Mouse (Mus musculus): ENCODE results near the gene Tmem178b.

Tmem178b gene

DNA sequence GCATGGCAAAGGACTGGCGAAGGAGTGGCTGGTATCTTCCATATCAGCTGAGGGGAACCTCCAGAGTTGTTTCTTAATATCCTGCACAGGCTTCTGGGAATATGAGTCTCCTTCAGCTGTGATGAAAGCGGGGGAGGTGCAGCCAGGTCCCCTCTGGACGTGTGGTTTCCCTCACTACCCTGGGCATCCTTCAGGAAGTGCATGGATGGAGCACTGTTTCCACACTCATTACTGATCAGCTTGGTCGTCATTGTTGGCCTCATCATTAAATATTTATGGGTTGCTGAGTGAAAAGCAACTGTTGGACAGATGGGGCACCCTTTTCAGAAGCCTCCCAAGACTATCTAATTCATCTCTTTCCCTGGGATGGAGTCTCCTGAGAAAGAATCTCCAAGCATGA, 146.3 kb downstream of the Tmem178b start:
- no peak for DNase-seq (ENCODE audit: low spot score)

DNA sequence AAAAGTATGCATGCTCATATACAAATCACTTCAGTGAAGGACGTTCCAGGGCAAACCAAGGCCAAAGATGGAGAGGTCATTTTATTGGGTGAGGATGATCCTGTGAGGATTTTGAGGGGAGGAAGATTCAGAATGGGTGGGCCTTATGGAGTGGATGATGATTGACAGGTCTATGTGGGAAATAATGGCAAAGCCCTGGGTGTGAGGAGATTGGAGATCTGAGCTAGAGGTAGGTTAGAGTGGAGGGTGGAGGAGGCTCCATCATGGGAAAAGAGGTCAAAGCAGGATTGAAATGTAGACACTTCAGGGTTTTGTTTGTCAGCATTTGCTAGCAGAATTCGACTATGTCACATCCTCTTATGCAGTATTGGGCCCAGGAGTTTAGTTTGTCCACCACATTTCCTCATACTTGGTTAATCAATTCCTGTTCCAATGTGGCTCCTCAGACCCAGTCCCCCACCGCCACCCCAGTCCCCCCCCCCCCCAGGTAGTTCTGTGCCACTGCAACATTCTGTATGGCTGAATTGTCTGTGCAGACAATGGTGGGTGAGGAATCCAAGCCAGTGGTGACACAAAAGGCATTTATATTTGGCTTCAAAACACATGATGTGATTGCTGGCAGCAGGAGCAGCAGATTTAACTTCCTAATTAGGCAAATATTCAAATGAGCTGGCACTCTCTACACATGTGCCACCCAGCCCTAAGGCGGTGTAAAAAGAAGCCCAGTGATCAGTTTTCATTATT, 150.7 kb downstream of the Tmem178b start:
- DNase-seq (ENCODE audit: low spot score), result no peak

DNA sequence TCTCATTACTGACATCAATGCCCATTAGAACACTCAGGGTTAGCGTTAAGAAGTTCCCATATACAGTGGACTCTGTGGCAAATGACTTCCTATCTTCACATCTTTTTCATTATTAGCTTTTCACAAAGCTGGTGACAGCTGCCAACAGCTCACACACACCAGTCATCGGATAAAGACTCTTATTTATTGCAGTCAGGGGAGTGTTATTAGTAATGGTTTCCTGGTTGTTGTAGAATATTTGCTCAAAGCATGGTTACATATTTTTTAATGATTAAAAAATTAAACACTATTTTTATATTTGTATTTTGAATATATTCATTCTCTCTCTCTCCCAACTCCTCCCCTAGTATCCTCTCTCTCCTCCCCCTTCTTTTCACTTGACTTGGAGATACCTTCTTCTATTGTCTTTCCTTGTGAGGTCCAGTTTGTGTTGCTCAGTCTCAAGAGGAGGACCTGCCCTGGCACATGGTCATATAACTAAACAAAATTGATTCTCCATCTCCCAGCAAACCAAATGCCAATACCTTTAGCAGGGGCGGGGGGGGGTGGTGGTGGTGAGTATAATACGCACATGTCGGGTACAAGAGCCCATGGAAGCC, 151.4 kb downstream of the Tmem178b start:
- no peak for DNase-seq (ENCODE audit: low spot score)

DNA sequence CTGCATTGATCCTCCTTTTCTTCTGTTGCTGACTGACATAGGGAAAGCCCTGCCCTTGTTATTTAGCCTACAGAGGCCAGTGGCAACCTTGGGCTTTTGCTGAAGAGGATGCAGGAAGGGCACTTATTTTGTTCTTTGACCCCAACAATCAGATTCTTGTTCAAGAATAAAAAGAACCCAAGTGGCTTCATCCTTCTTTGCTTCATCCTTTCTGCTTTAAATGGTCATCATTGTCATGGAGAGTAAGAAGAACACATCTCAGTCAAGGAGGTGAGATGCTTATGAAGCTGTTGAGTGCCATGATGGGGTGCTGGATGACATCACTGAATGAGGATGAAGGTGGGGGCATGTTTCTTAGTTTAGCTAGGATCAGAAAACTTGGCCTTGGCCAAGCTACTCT, 159.8 kb downstream of the Tmem178b start:
- DNase-seq (ENCODE audit: low spot score), result no peak

DNA sequence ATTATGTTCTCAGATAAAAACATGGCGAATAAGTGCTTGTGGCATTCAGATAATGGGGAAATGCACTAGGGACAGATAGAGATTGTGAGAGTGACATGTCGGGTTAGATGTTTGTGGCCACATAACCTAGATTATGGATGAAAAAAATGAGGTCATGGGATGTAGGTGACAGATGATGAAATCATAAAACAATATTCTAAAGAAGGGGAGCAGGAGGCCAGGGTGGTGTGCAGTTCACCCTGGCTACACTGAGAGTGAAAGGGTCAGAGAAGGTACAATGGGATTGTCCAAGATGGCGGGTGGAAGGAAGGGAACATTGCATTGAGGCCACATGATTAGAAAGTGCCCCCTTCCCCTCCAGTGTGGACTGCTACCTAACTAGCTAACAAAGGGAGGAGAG, 160.9 kb downstream of the Tmem178b start:
- no peak for DNase-seq (ENCODE audit: low spot score)

DNA sequence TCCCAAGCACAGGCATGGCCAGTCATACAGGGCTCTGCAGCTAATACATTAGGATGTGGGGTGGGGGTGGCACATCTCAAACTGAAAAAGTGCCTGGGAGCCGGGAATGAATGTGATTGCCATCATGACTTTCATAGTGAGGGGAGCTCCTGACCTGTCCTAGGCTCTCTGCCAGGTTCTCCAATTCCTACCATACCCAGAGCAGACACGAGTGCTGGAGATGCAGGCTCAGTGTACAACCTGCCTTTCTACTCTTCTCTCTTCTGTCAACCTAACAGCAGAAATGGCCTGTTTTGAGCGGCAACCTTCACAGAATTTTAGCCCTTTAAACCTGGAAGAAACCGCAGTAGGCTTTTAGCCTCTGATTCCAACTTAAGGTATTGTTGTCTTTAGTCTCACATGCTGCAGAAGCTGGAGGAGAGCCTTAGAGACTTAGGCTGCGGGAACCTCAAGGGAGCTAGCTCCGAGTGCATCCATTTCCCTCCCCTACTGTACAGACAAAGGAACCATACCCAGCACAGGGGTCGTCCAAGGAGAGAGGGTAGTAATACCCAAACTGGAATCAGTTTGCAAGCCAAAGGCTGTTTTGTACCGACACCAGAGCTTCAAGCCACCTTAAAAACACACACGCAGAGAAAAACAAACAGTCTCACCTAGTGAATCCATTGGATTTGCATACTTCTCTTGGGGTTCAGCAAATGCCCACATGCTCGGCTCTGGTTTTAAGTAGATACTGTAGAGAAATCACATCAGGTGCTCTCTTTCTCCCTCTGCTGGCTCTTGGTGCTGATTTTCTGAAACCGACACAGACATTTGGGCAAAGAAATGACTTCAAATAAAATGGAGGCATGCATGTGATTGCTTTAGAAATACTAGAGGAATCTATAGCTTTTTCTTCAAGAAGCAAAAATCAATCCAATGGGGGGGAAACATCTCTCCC, 176.2 kb downstream of the Tmem178b start:
- no peak for DNase-seq (ENCODE audit: low spot score)

DNA sequence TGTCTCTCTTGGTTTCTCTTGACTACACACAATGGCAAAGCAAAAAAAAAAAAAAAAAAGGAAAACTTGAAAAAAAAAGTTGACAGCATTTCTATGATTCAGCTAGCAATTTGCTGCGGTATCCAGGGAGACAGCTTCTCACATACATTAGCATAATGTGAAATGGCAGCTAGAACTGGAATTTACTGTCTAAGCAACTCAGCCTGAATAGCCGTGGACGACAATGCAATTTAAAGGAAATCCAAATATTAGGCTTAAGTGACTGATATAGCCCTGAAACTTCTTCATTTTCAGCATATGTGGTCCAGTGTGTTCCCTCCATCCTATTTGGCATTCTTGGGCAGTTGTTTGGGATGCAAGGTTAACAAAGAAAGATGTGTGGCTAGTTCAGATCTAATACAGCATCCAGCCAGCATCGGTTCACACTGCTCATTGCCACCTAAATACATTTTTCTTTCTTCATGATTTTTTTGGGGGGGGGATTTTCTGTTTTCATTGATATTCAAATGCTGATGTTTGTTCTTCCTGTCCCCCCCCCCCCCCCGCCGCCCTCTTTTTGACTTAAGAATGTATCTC, 176.9 kb downstream of the Tmem178b start:
- no peak for DNase-seq (ENCODE audit: low spot score)

DNA sequence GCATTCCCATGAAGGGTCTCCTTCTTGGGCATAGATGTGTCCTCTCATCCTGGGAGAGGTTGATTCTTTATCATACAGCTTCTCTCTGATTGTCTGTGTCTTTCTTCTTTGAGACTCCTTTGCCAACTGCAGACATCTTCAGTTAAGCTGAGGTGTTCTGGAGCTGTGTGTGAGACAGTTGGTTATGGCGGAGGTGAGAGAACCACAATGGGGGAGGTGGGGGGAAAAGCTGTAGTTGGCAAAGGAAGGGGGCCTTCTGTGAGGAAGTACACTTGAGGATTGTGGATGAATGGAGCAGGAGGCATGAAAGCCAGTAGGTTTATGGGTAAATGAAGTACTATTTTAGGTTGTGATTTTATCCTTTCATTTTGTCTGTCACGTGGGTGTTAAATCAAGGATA, 178.6 kb downstream of the Tmem178b start:
- DNase-seq (ENCODE audit: low spot score), result no peak

DNA sequence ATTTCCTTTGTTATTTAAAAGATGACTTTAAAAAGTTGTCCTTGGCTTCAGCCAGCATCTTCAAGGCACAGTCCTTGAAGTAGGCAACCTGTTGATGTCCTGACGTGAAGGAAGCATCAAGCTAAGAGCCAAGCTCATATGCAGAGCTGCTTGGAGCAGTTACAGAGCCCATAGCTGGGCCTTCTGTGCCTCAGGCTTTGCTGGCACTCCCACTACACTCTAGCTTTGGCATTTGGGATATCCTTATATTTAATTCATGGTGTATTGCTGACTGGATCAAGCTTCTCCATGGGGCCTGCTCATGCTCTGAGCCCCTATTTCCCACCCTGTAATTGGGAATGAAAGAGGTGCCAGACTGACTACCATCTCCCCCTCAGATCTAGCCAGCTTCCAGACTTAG, 179.5 kb downstream of the Tmem178b start:
- no peak for DNase-seq (ENCODE audit: low spot score)

DNA sequence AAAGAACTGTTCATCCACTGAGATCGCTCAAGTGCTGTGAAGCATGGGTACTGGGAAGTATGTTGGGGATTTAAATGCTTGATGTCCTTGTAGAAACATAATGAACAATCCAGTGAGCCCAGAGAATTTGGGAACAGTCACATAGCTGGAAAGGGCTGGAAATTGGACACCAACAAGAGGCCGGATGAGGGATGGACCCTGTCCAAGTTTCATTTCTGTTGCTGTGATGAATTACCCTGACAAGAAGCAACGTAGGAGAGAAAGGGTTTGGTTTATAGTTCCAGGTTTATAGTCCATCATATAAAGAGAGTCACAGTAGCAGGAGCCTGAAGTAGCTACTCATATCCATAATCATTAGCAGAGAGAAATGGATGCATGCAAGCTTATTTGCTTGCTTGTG, 186.4 kb downstream of the Tmem178b start:
- DNase-seq (ENCODE audit: low spot score), result no peak

DNA sequence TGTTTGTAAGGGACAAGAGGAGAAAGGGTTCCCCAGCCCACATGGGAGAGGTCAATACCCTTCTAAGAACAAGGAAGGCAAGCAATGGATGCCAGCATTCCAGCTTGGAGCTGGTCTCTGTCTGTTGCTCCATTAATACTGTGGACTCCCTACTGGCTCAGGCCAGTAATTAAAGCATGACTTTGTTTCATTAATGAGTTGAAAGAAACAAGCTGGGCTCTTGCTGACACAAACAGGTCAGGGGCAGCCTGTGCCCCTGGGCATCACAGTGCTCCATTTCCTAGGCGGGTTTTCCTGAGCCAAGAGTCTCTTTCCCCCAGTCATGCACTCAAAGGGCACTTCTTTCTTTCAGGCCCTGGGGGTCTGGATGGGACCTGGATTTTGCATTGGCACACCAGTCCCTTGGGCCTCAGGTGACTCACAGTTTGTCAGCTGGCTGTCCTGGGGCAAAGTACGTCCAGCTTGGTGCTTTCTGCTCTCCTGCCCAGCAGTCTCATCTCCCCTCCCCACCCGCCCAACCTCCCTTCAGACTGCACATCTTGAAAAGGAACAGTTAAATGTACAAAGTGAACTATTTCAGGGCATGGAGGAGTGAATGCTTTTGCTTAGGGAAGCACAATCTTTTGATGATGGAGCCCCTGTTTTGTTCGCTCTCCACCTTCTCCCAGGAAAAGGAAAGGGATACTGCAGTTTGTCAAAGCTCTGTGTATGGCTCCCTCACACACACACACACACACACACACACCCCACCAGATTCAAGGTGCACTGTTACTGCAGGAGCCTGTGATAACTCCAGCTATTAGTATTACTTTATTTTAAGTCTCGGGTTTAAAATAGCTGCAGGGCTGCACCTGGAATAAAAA, 188.5 kb downstream of the Tmem178b start:
- DNase-seq (ENCODE audit: low spot score), result no peak

DNA sequence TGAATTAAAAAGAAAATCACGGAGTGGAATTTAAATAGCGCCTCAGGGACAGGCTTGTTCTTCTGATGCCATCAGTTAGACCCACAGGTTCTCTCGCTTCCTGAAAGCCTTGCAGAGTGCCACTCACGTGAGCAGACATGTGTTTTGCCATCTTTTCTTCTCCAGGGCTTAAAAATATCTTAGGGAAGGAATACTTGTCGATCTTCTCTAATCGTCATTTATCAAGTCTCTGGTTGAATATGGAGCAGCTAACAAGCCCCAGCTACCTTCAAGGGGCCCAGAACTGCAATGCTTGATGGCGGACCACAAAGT, 189.1 kb downstream of the Tmem178b start:
- no peak for DNase-seq (ENCODE audit: low spot score)

DNA sequence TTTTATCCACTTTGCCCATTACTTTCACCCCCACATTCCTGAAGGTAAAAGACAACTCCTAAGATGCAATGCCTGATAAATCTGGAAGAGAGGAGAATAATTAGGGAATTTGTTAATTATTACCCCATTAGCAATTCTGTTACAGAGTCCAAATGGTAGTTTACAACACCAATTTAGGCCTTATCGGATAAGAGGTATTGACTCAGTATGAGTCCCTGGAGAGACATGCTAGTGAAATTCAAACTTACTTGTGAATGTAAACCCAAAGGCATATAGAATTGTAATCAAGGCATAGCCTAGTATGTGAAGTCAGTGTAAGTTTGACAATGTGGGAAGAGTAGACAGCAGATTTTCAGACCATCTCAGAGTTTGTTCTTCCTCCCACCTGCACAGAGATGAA, 190.4 kb downstream of the Tmem178b start:
- no peak for DNase-seq (ENCODE audit: low spot score)

DNA sequence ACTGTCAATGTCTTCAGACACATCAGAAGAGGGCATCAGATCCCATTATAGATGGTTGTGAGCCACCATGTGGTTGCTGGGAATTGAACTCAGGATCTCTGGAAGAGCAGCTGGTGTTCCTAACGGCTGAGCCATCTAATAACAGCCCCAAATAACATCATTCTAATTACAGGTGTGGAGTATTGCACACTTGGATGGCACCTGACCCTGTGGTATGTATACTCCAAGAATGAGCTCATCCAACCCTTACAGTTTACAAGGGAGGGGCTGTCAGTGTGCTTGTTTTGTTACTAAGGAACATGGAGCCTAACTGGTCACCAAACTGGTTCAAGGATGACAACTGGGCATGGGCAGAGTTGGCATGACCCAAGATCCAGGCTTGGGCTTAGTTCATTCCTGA, 190.8 kb downstream of the Tmem178b start:
- DNase-seq (ENCODE audit: low spot score), result no peak

DNA sequence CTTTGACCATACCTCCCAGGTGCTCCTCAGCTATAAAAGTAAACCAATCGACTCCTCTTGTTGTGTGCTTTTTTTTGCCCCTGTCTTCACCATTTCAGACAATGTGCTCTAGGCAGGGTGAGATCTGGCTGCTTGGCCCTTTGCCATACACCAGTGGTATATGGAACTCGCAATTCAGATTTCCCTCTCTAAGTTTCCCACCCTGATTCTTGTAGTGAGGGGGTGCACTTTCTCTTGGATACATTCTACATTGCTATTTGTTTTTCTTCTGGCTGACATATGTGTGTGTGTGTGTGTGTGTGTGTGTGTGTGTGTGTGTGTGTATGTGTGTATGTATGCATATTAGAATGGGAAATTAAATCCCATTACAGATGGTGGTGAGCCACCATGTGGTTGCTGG, 191.3 kb downstream of the Tmem178b start:
- DNase-seq (ENCODE audit: low spot score), result no peak

DNA sequence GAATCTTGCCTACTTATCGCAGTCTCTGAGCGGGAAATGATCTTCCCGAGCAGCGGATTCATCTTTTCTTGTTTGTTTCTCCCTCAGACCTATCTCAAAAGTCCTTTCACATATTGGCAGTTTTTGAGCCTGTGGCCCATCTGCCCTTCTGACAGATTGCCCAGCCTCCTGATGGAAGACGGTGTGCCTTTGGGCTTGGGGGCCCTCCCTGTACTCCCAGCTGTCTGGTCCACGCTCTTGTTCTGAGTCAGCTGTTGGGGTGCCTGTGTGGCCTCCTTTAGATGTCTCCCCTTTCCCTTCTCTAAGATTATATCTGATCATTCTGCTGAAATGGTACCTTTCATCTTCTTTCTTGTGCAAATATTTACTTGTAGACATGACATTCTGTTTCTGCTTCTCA, 195.4 kb downstream of the Tmem178b start:
- DNase-seq (ENCODE audit: low spot score), result no peak

DNA sequence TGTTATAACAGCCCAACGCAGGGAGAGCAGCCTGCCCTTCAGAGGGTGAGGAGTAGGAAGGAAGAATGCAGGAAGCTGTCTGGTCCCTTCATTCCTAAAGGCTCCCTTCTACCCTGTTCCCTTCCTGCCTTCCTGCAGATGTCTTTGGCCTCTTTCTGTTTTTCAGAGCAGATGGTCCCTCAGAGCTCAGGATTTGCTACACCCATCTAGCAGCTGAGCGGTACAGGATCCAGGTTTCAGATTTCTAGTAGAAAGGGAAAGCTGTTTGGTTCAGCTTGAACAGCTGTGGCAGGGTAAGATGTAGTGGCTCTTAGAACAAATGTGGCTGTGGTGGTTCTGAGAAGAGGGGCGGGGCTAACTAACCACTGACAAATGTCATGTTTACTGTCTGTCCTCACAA, 197.9 kb downstream of the Tmem178b start:
- DNase-seq (ENCODE audit: low spot score), result no peak

DNA sequence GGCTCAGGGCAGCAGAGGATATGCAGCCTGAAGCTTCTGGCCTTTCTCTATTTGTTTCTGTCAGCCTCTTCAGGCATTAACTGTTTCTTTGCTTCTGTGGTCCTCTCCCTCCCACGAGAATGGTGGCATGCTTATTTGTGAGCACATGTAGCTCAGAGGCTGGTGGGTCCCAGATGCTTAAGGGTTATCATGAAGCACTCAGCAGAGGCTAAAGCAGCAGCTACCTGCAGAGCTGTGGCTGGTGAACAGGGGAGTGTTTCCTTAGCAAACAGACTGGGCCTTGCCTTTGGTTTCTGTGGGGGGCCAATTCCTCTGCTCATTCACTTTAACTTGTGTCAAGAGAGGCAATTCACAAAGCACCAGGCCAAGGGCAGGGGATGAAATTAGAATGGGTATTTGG, 203.0 kb downstream of the Tmem178b start:
- no peak for DNase-seq (ENCODE audit: low spot score)

DNA sequence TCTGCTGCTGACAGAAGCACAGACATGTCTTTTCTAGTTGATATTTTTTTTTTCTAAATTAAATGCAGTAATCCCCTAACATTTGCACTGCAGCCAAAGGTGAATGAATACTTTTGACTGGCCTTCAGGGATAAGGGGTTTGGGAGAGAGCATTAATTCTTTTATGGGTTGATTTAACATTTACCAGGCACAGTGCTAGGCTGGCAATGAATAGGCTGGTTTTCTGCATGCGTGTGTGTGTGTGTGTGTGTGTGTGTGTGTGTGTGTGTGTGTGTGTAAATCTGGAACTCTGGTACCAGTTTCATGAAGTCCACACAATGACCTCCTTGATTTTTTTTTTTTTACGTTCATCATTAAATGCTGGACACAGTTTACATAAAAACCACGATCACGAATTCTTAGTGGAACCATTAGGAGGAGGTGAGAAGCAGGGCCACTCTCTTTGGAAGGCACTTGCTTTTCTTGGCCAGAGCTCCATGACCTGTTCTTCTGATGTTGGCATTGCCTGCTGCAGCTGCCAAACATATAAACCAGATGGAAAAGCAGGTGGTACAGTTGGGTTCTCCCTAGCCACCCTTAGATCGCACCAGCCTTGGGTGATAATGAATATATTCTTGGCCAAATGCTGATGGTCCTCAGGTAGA, 203.7 kb downstream of the Tmem178b start:
- DNase-seq (ENCODE audit: low spot score), result no peak

DNA sequence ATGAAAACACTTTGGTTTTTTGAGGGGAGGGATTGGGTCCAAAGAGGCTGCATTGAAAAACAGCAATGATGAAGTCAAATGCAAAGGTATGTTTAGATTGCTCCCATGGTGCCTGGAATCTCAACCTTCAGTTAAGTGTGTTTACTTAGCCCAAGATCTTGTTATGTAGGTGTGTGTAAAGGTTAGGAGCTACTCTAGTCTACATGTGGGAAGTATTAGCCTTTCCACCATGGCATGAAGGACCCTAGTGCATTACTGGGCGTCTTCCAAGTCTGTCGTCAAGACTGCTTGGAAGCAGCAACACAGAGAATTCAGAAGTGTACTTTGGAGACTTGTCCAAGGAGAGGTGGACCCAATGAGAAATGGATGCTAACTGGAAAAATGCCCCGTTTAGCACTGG, 205.3 kb downstream of the Tmem178b start:
- peak; percentile 26 for DNase-seq (ENCODE audit: low spot score)

DNA sequence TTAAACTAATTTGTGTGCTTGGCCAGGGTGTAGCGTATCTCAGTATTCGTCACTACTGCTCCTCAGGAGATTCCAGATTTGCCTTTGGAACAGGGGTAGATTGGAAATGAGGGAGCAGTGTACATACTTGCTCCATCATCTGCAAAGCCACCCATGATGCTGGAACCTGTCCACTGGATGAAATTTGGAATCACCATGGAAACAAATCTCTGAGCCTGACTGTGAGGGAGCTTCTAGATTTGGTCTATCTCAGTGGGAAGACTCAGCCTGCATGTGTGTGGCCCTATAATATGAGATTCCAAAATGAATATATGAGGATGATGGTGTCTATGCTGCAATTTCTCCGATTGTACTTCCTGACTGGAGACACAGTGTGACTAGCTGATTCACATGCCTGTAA, 210.7 kb downstream of the Tmem178b start:
- DNase-seq (ENCODE audit: low spot score), result no peak
